Mouse (Mus musculus) liver, embryonic 14.5 days (tissue): ENCODE measurements around the gene Tmem178b.

Source experiments
- CTCF ChIP-seq: IDR thresholded peaks from 2 replicates; pipeline ENCODE4 v1.5.1; 2016; ENCODE audit warnings: antibody characterized with exemption, low read depth, control low read depth
- EP300 ChIP-seq: IDR thresholded peaks from 2 replicates; pipeline ENCODE4 v1.6.1; 2016; ENCODE audit warnings: antibody characterized with exemption, low read depth

DNA sequence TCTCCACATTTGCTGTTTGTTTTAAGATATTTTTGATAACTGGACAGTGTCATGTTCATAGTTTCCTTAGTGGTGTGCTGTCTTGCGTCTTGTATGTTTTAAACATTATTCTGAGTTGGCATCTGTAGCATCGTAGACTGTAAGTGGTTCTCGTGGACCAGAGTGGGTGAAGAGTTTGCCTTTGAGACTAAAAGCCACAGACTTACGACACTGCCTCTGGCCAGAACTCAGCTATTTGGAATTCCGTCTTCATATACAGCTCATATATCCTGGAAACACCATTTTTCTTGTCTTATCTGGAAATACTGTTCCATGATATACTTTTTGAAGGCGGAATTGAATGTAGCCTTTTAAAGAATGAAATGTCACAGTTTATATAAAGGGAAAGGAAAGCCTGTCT lies 260.4 kb downstream of the Tmem178b start:
- TF ChIP-seq CTCF = no peak
- no peak for TF ChIP-seq EP300
